Mouse (Mus musculus) liver, adult 2 months (tissue): ENCODE data around the gene Zbtb12. TPM values are rescaled to one million over a fixed set of nuclear protein-coding genes. Genes with fewer than 3 reads are reported as not detected.

ENCODE experiments used
- DNase-seq: peaks from one replicate; pipeline ENCODE4 v3.0.0-alpha.2; 2011; ENCODE audit warnings: low read depth, low spot score; ENCODE audit errors: extremely low read depth
- H3K27ac ChIP-seq: fragments of 200-500 bp; replicated peaks from 2 replicates; pipeline ENCODE4 v1.5.1; 2012; ENCODE audit warnings: low read depth, mild to moderate bottlenecking, control low read depth, inconsistent platforms, low read length; ENCODE audit not compliant: insufficient read depth
- H3K27me3 ChIP-seq: fragments of 200-500 bp; 2 replicates; pipeline ENCODE4 v1.6.1; 2012; ENCODE audit warnings: mild to moderate bottlenecking, moderate library complexity, low read length, inconsistent platforms; ENCODE audit not compliant: control insufficient read depth, insufficient read depth
- H3K36me3 ChIP-seq: fragments of 200-500 bp; 2 replicates; pipeline ENCODE4 v1.6.1; 2012; ENCODE audit warnings: low read length, inconsistent platforms; ENCODE audit not compliant: control insufficient read depth, insufficient read depth
- H3K4me1 ChIP-seq: fragments of 200-500 bp; 2 replicates; pipeline ENCODE4 v1.6.1; 2011; ENCODE audit warnings: low read length; ENCODE audit not compliant: control insufficient read depth, insufficient read depth
- H3K4me3 ChIP-seq: fragments of 200-500 bp; 2 replicates; pipeline ENCODE4 v1.5.1; 2011; ENCODE audit warnings: low read depth, mild to moderate bottlenecking, control low read depth, low read length, moderate library complexity; ENCODE audit not compliant: insufficient read depth
- H3K79me2 ChIP-seq: fragments of 200-500 bp; 2 replicates; pipeline ENCODE4 v1.6.1; 2012; ENCODE audit warnings: inconsistent platforms, mild to moderate bottlenecking, low read length, moderate library complexity; ENCODE audit not compliant: control insufficient read depth, insufficient read depth
- H3K9ac ChIP-seq: fragments of 200-500 bp; 2 replicates; pipeline ENCODE4 v1.6.1; 2012; ENCODE audit warnings: low read depth, mild to moderate bottlenecking, control low read depth, inconsistent platforms, low read length
- CTCF ChIP-seq: fragments of 200-500 bp; IDR thresholded peaks from 2 replicates; pipeline ENCODE4 v1.5.1; 2011; ENCODE audit warnings: low read depth, low read length, control low read depth
- POLR2A ChIP-seq: fragments of 200-500 bp; IDR thresholded peaks from 2 replicates; pipeline ENCODE4 v1.6.1; 2011; ENCODE audit warnings: low read length, control low read depth; ENCODE audit not compliant: insufficient read depth; ENCODE audit errors: extremely low read depth
- WGBS: fragments of 180-500 bp; shearing (Covaris S2); methylation state at CpG from one replicate; pipeline ENCODE4 v1.1.7; 2018; 5-methylcytosine and 5-hydroxymethylcytosine counted together
- polyA plus RNA-seq: library from polyadenylated mRNA; depleted of rRNA; stranded (reverse); fragments of >200 nt; gene quantifications from 2 replicates; pipeline ENCODE4 v1.2.3, GENCODE M21; 2012
- total RNA-seq: library from RNA; depleted of rRNA; stranded (reverse); fragments of >200 nt; gene quantifications from 2 replicates; pipeline ENCODE4 v1.2.3, GENCODE M21; 2014

Gene Zbtb12
- total and polyA plus RNA-seq, 2 experiments = 1.8 to 4.6 TPM

GRCm38 (mm10) chr17:34927306-34928019 lies 48.2 kb downstream of the Zbtb12 start:
- H3K36me3 ChIP-seq = no peaks in the 10 kb centered on the region
- peaks cover 6% of the 10 kb centered on the region; the same call in 1 of the 2 replicates for H3K4me1 ChIP-seq
- H3K79me2 ChIP-seq = peaks cover 7% of the 10 kb centered on the region; the same call in 1 of the 2 replicates
- DNase-seq = no peak
- H3K27ac ChIP-seq = no peak overlapping the region
- H3K9ac ChIP-seq = no peak overlapping the region
- WGBS = 92% methylated on average over 18 of the region's 18 CpGs
- H3K27me3 ChIP-seq = no peaks in the 10 kb centered on the region
- H3K4me3 ChIP-seq = no peak overlapping the region
- TF ChIP-seq CTCF (no peak), POLR2A (no peak)

- no peaks in the 10 kb centered on the region for H3K27me3 ChIP-seq
- TF ChIP-seq CTCF = no peak
- WGBS = 81% methylated on average over 4 of the region's 4 CpGs
Observed at GRCm38 (mm10) chr17:34928841-34929240, 49.6 kb downstream of the Zbtb12 start.

GRCm38 (mm10) chr17:34931061-34931734 lies 51.9 kb downstream of the Zbtb12 start, which contains the start of gene Neu1:
TSS of gene Neu1 (plus strand) at chr17:34931253.
- Histone ChIP-seq H3K36me3 (no peaks in the 10 kb centered on the region; the same call in 1 of the 2 replicates), H3K27ac (peak within 1 kb of the TSS; percentile 53), H3K27me3 (no peaks in the 10 kb centered on the region), H3K4me1 (peaks cover 16% of the 10 kb centered on the region), H3K79me2 (peaks cover 7% of the 10 kb centered on the region; the same call in 1 of the 2 replicates), H3K4me3 (peak within 1 kb of the TSS; percentile 78), H3K9ac (peak within 1 kb of the TSS; percentile 83)
- peak; percentile 90 for DNase-seq
- TF ChIP-seq CTCF = peak; percentile 73
- TF ChIP-seq POLR2A = peak; percentile 93
- under 1% methylated on average over 38 of the region's 38 CpGs for WGBS

More at GRCm38 (mm10) chr17:34928841-34929240, 49.6 kb downstream of the Zbtb12 start:
- Histone ChIP-seq H3K4me1 (peaks cover 10% of the 10 kb centered on the region), H3K36me3 (no peaks in the 10 kb centered on the region), H3K4me3 (no peak overlapping the region), H3K27ac (no peak overlapping the region), H3K9ac (no peak overlapping the region), H3K79me2 (peaks cover 7% of the 10 kb centered on the region; the same call in 1 of the 2 replicates)
- DNase-seq = no peak

GRCm38 (mm10) chr17:34931735-34932098 lies 52.4 kb downstream of the Zbtb12 start:
- H3K9ac ChIP-seq = peak overlapping the region; percentile 83
- peak overlapping the region; percentile 53; the same call in 1 of the 2 replicates for H3K27ac ChIP-seq
- TF ChIP-seq POLR2A (no peak), CTCF (no peak)
- DNase-seq = no peak
- peaks cover 16% of the 10 kb centered on the region for H3K4me1 ChIP-seq
- H3K27me3 ChIP-seq = no peaks in the 10 kb centered on the region
- peak overlapping the region; percentile 78 for H3K4me3 ChIP-seq
- H3K79me2 ChIP-seq = peaks cover 7% of the 10 kb centered on the region; the same call in 1 of the 2 replicates
- WGBS = 3% methylated on average over 14 of the region's 14 CpGs
- H3K36me3 ChIP-seq = no peaks in the 10 kb centered on the region; the same call in 1 of the 2 replicates

- TF ChIP-seq POLR2A (no peak), CTCF (no peak)
- Histone ChIP-seq H3K4me3 (peak overlapping the region; percentile 78; the same call in 1 of the 2 replicates), H3K79me2 (peaks cover 7% of the 10 kb centered on the region; the same call in 1 of the 2 replicates), H3K9ac (peak overlapping the region; percentile 83; the same call in 1 of the 2 replicates), H3K27me3 (no peaks in the 10 kb centered on the region), H3K4me1 (peaks cover 16% of the 10 kb centered on the region), H3K36me3 (no peaks in the 10 kb centered on the region; the same call in 1 of the 2 replicates), H3K27ac (no peak overlapping the region)
- DNase-seq = no peak
- WGBS = 64% methylated on average over 8 of the region's 8 CpGs
Observed at GRCm38 (mm10) chr17:34932287-34932686, 53.0 kb downstream of the Zbtb12 start.
